Mouse (Mus musculus) limb, embryonic 15.5 days (tissue): Measurements from ENCODE around the gene Vmn2r62. TPM values are rescaled to one million over a fixed set of nuclear protein-coding genes. Genes with fewer than 3 reads are reported as not detected.
"Not testable (repeated sequence)": the region's sequence is repeated elsewhere in the genome, so short reads cannot be mapped to it uniquely, and the experiment has no call there.

Experiments used
- ATAC-seq: fragments of 200-750 bp; cut with Nextera tagmentation; 2 replicates; pipeline ENCODE4 v1.8.0; 2017; ENCODE audit warnings: low read depth, moderate TSS enrichment; ENCODE audit not compliant: insufficient number of reproducible peaks, low FRiP score, low TSS enrichment
- H3K27ac ChIP-seq: fragments of 300-500 bp; sonication (generic); 2 replicates; pipeline ENCODE4 v1.5.1; 2015; ENCODE audit warnings: moderate library complexity, mild to moderate bottlenecking, inconsistent platforms
- H3K27me3 ChIP-seq: fragments of 300-500 bp; sonication (generic); 2 replicates; pipeline ENCODE4 v1.6.1; 2015; ENCODE audit warnings: inconsistent platforms
- H3K36me3 ChIP-seq: fragments of 300-500 bp; sonication (generic); 2 replicates; pipeline ENCODE4 v1.6.1; 2015; ENCODE audit warnings: inconsistent platforms
- H3K4me1 ChIP-seq: fragments of 300-500 bp; sonication (generic); 2 replicates; pipeline ENCODE4 v1.6.1; 2015; ENCODE audit warnings: inconsistent platforms
- H3K4me2 ChIP-seq: fragments of 300-500 bp; sonication (generic); 2 replicates; pipeline ENCODE4 v1.6.1; 2015; ENCODE audit warnings: mild to moderate bottlenecking, inconsistent platforms
- H3K4me3 ChIP-seq: fragments of 300-500 bp; sonication (generic); 2 replicates; pipeline ENCODE4 v1.5.1; 2015; ENCODE audit warnings: mild to moderate bottlenecking, inconsistent platforms
- H3K9ac ChIP-seq: fragments of 300-500 bp; sonication (generic); 2 replicates; pipeline ENCODE4 v1.6.1; 2015; ENCODE audit warnings: inconsistent platforms
- H3K9me3 ChIP-seq: fragments of 300-500 bp; sonication (generic); 2 replicates; pipeline ENCODE4 v1.6.1; 2016; ENCODE audit warnings: inconsistent platforms
- WGBS: fragments of 180-500 bp; shearing (Covaris S2); methylation state at CpG from one replicate; pipeline ENCODE4 v1.1.7; 2015; 5-methylcytosine and 5-hydroxymethylcytosine counted together
- polyA plus RNA-seq: library from polyadenylated mRNA; unstranded; fragments of >200 nt; fragmentation: Nextera tagmentation; extraction: Ambion mirVana; gene quantifications from 2 replicates; pipeline ENCODE4 v1.2.1, GENCODE M21; 2015

Vmn2r62 gene
- not detected in 2 replicates for polyA plus RNA-seq

DNA sequence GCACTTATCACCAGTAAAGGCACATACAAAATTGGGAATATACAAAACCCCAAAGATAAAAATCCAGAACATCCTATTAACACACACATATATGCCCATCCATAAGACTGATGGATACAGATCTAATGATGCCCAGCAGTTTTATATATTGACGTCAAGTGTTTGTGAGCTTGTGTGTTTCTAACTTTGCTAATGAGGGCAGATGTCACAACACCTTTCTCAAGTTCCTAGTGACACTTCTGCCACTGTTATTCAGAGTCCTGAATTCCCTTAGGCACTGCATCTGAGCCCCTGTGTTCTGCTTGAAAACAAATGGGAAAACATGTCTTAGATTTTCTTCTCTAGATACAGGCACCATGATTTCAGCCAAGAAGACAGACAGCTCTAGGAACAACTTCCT, at the start of gene Vmn2r62:
Gene Vmn2r62 (minus strand): TSS at position 101 of the 400 bp plus-strand sequence.
- H3K4me1 ChIP-seq, H3K4me3 ChIP-seq, ATAC-seq, H3K36me3 ChIP-seq, H3K4me2 ChIP-seq, H3K27ac ChIP-seq, H3K9ac ChIP-seq, H3K27me3 ChIP-seq, H3K9me3 ChIP-seq: not testable (repeated sequence)
- whole genome bisulfite sequencing = no CpG with 5 or more reads among the region's 1 CpGs

DNA sequence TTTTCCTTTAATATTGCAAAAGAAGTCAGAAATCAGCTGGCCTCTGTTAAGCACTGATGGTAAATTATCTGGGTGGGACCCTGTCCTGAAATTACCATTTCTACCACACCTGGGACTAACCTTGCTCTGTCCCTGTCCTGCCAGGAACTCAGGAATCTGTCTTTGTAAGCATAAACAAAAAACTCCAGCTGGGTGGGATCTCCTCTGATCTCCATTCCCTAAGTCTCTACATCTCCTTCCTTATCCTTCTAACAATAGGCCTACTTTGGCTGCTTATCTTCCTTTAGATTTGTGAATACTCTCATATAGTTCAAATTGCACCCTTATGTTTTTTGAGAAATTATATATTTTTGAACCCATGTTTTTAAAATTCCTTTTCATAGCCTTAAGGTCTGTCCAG, 45.0 kb upstream of the Vmn2r62 start:
- not testable (repeated sequence) for H3K9me3 ChIP-seq, H3K4me2 ChIP-seq, H3K27me3 ChIP-seq, H3K4me3 ChIP-seq, H3K9ac ChIP-seq, H3K27ac ChIP-seq, H3K36me3 ChIP-seq, H3K4me1 ChIP-seq, ATAC-seq

DNA sequence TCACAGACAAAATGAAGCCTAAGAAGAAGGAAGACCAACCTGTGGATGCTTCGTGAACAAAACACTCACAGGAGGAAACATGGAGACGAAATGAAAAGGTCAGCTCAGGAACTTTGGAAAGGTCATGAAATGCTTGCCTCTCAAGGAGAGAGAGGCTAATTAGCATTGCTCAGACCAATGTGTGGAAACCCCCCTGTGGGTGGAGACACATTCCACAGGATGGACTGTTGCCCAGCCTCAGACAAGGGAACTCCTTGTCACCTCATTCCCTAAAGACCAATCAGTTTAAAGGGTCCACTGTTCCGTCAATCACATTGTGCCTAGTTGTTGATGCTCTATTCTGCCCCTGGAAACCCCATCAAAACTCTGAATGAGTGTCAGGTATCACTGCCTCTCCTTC, 38.9 kb upstream of the Vmn2r62 start:
- no peak for ATAC-seq

DNA sequence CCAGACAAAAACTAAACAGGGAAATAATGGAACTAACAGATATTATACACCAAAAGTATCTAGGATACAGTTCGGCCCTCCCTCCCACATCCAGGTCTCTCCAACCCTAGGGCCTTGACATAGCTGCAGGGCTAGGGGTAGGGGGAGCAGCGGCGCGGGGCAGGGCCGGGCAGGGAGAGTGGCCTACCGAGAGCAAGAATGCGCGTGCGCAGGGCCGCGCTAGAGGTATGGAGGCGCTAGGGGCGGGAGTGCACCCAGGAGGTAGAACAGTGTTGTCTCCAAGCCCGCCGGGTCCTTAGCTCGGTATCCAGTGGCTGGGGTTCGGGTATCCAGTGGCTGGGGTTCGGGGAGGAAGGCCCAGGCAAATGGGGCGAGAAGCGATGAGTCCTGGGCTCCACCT, 43.5 kb downstream of the Vmn2r62 start:
- no peak overlapping the region for H3K4me2 ChIP-seq
- H3K4me3 ChIP-seq = no peak overlapping the region
- ATAC-seq = no peak
- H3K36me3 ChIP-seq = no peaks in the 10 kb centered on the region
- H3K27ac ChIP-seq = no peak overlapping the region
- 50% methylated on average over 20 of the region's 20 CpGs for WGBS
- no peak overlapping the region for H3K9ac ChIP-seq
- H3K9me3 ChIP-seq = no peaks in the 10 kb centered on the region
- H3K27me3 ChIP-seq = no peaks in the 10 kb centered on the region
- H3K4me1 ChIP-seq = no peaks in the 10 kb centered on the region

More for the DNA sequence above, 38.9 kb upstream of the Vmn2r62 start:
- Histone ChIP-seq H3K27me3 (no peaks in the 10 kb centered on the region), H3K27ac (no peak overlapping the region), H3K9me3 (no peaks in the 10 kb centered on the region; the same call in 1 of the 2 replicates), H3K9ac (no peak overlapping the region), H3K36me3 (no peaks in the 10 kb centered on the region), H3K4me2 (no peak overlapping the region), H3K4me1 (no peaks in the 10 kb centered on the region), H3K4me3 (no peak overlapping the region)
- 82% methylated on average over 3 of the region's 3 CpGs for WGBS

DNA sequence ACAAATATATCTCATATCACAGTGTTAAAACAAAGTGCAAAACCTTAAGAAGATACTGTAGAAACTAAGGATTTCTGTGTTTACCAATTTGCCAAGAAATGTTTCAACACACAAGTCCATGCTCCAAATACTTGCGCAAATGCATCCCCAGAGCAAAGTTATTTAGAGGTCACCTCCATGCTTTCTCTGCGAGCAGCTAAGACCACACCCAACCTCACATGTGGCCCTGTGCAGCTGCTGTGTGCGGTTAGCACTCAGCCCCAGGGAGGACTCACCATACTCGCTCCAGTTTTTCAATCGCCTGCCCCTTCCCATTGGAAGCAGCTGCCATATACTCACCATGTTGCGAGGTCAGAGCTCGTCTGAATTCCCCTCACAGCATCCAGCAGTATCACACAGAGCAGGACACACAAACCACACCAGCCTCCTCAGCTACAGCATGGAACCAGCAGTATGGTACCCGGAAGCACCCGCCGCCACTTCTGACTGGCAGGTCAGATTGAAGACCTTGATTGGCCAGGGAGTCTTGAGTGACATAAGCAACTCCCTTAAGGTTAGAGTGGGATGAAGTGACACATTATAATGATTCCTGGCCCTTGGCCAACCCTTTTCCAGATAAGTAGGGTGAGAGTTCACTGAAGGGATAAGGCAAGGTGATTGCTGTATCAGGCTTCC, 54.7 kb downstream of the Vmn2r62 start:
- Histone ChIP-seq H3K27ac (no peak overlapping the region), H3K27me3 (no peaks in the 10 kb centered on the region), H3K4me2 (no peak overlapping the region), H3K36me3 (no peaks in the 10 kb centered on the region), H3K4me3 (no peak overlapping the region), H3K4me1 (no peaks in the 10 kb centered on the region), H3K9ac (no peak overlapping the region), H3K9me3 (no peaks in the 10 kb centered on the region; the same call in none of the 2 replicates)
- no peak for ATAC-seq
- 83% methylated on average over 10 of the region's 10 CpGs for whole genome bisulfite sequencing

DNA sequence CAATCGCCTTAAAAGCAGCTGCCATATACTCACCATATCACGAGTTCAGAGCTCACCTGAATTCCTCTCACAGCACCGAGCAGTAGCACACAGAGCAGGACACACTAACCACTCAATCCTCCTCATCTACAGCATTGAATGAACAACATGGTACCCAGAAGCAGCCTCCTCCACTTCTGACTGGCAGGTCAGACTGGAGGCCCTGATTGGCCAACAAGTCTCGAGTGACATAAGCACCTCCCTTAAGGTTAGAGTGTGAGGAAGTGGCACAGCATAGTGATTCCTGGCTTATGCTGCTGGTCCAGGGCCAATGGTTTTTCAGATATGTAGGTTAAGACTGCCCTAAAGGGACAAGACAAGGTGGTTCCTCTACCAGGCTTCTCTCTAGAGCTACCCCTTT, 66.4 kb downstream of the Vmn2r62 start, which contains the start of gene Gm17067:
Gene Gm17067 (minus strand): TSS at position 101 of the 400 bp plus-strand sequence.
- 85% methylated on average over 4 of the region's 4 CpGs for WGBS

More for the DNA sequence above, 66.4 kb downstream of the Vmn2r62 start, which contains the start of gene Gm17067:
- H3K4me3 ChIP-seq, ATAC-seq, H3K27me3 ChIP-seq, H3K4me2 ChIP-seq, H3K27ac ChIP-seq, H3K9ac ChIP-seq, H3K9me3 ChIP-seq, H3K36me3 ChIP-seq, H3K4me1 ChIP-seq: not testable (repeated sequence)

Other genes with a start within 250 kb of the Vmn2r62 start
- gene Gm21028, start 214.9 kb downstream of the Vmn2r62 start, polyA plus RNA-seq = not detected in 2 replicates
- gene Zfp977, start 201.0 kb downstream of the Vmn2r62 start, polyA plus RNA-seq = 1.5 TPM in 2 replicates
- gene Zfp976, start 150.9 kb downstream of the Vmn2r62 start, polyA plus RNA-seq = 2.8 and 3.0 TPM in 2 replicates
- 6.9 and 7.6 TPM in 2 replicates for gene Zfp975, start 100.8 kb downstream of the Vmn2r62 start, polyA plus RNA-seq
- not detected in 2 replicates for gene Gm17067, start 66.5 kb downstream of the Vmn2r62 start, polyA plus RNA-seq
- gene Gm2381, start 73.7 kb upstream of the Vmn2r62 start, polyA plus RNA-seq = not detected in 2 replicates
- gene Vmn2r63, start 140.3 kb upstream of the Vmn2r62 start, polyA plus RNA-seq = not detected in 2 replicates
- gene Gm9268, start 225.2 kb upstream of the Vmn2r62 start, polyA plus RNA-seq = not detected in 2 replicates